Mouse (Mus musculus) MEL-GATA-1-ER (cell line): Measurements from ENCODE around the gene Actr1a.

Experiments
- DNase-seq: peaks from one replicate; pipeline ENCODE4 v3.0.0-alpha.2; 2012; ENCODE audit warnings: low read depth; ENCODE audit errors: extremely low read depth

The Actr1a gene

GRCm38 (mm10) chr19:46327531-46328064 lies 68.0 kb downstream of the Actr1a start:
- DNase-seq = peak; percentile 16
